Mouse (Mus musculus) activated CD4-positive, CD25-positive, alpha-beta regulatory T cell, adult 4 months (primary cell): Measurements from ENCODE around the gene Adcyap1r1. TPM values are rescaled to one million over a fixed set of nuclear protein-coding genes. Genes with fewer than 3 reads are reported as not detected.

ENCODE experiments used
- ATAC-seq: one replicate; pipeline ENCODE4 v1.8.0; 2017
- polyA plus RNA-seq, 2 experiments: library from polyadenylated mRNA; unstranded; fragments of 100-300 nt; shearing (Covaris generic); gene quantifications; one replicate each; pipeline ENCODE4 v1.2.1; 2017

Adcyap1r1 gene
- polyA plus RNA-seq, 2 experiments from 2014 or later, result not detected

- ATAC-seq, result no peak
Measured at GRCm38 (mm10) chr6:55502309-55502708, 50.5 kb downstream of the Adcyap1r1 start.

- no peak for ATAC-seq
Measured at GRCm38 (mm10) chr6:55504797-55505488, 53.2 kb downstream of the Adcyap1r1 start.

GRCm38 (mm10) chr6:55506519-55506918 is 54.7 kb downstream of the Adcyap1r1 start:
- no peak for ATAC-seq

DNA sequence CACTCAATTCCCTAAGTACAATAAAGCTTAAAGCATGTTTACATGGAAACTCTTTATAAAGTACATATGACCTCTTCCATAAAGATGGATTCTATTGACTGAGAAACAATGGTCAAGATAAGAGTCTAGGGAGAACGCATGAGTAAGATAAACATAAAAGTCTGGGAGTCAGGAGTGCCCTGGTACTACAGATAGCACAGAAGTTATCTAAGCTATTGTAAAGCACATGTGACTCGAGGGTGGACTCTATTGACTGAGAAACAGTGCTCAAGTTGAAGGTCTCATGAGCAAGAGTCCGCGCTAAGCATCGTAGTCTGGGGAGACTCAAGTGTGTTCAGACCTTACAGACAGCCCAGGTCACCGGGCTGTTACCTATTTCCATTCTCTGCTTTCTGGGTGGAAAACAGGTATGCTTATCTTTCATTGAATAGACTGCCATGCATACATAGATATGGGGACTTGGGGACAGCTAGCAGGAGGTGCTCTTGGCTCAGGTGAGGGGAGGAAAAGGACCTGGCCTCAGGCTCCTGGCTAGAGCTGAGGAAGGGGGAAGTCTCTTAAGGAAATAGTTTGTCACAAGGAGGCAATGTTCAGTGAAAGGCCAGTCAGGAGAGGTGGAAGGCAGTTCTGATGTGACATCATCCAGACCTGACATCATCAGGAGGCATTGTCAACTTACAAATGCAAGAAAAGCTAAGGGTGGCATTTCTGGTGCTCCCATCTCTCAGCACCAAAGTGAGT is 57.5 kb downstream of the Adcyap1r1 start:
- no peak for ATAC-seq

DNA sequence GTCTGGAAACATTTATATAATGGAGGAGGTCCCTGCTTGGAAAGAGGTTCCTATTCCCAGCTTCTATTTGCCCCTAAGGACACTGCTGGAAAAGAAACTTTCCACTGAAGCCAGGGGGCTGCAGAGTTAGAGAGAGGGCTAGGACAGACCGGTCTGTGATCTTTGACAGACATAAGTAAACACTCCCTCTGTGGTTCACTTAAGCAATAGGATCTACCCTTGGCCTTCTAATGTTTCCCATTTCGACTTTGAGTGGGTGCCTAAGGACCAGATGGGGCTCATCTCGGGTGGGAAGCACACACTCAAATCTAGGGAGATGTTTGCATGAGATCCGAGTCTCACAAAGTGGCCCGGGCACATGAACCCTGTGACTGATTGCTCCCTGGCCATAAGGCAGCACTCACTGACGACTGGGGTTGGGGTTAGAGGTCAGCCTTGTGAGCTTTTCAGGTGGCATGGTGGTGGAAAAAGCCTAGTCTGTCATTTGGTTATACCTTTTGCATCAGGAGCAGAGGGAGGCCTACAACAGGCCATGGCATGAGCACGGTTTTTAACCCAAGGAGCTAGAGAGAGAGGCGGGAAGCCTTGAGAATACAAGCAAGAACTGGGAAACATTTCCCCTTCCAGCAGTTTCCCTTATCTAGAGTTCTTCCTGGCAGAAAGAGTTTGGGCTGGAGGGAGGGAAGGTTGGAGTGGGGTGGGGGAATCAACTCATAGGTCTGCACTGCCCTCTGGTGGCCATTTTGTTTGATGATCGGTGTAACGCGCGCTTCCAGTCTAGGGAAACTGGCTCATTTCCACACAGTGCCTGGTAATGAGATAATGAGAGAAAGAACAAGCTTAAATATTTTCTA is 59.7 kb downstream of the Adcyap1r1 start:
- no peak for ATAC-seq

DNA sequence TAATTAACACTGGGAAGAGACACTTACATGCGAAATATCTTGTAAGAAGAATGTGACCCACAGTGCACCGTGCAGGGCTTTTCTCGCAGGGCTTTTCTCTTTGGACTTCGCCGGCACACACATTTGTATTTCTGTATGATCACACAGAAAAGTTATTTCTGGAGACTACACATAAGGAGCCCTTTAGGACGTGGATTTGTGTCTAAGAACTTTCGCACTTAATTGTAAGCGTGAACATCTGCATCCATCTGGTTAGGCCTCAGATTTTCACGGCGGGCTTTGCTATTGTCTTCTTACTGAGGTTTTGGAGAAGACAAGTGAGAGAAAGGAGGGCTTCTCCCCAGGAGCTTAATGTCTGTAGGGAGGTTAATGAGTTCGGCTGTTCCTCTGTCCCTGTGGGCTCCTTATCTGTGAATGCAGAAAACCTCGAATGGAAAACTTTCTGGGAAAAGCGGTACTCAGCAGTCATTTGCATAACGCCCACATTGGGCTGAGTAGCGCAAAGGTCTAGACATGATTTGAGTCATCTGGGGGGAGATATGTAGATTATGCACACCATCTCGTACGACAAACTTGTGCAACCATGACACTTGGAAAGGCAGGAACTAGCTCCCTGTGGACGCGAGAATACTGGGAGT is 60.4 kb downstream of the Adcyap1r1 start:
- no peak for ATAC-seq

GRCm38 (mm10) chr6:55513477-55513876 is 61.7 kb downstream of the Adcyap1r1 start:
- ATAC-seq, result no peak

DNA sequence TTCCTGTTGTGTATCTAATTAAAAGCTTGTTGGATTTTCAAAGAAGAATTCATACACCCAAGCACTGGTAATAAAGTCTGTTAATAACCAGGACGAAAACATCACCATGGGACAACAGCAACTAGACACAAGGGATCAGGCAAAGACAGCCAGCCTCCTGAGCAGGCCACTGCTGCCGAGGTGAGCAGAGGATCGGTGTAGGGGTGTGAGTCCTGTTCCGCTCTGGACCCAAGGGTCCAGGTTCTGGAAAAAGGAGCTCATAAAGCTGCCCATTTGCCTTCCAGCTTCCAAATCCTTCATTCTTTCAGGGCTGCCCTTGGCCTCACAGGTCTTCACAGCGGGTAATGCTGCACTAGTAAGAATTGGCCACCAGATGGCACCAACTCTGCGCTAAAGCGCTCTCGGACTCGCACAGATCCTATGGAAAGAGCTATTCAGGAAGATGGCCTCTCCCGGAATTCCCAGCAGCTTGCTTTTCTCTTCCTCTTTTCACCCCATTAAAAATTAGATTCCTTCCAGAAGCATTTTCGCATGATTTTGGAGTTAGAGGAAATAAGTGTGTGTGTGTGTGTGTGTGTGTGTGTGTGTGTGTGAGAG is 67.9 kb downstream of the Adcyap1r1 start:
- no peak for ATAC-seq

GRCm38 (mm10) chr6:55520237-55521095 is 68.7 kb downstream of the Adcyap1r1 start:
- no peak for ATAC-seq

DNA sequence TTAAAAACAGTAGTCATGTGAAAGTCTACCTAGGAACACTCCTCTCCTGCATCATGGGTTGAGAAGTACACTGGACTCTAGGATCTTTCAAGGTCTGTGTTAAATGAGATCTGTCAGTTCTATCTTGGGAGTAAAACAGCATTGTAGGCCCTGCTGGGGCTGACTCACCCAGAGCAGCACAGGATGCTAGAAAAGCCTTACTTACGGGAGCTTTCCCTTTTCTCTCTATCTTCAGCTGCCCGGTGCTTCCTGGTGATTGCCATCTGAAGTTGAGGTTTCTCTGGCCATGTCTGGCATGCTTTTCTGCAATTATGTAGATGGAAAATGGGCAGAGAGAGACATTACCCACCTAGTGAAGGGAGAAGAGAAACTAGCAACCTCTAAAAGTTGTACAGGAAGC is 84.7 kb downstream of the Adcyap1r1 start:
- no peak for ATAC-seq

DNA sequence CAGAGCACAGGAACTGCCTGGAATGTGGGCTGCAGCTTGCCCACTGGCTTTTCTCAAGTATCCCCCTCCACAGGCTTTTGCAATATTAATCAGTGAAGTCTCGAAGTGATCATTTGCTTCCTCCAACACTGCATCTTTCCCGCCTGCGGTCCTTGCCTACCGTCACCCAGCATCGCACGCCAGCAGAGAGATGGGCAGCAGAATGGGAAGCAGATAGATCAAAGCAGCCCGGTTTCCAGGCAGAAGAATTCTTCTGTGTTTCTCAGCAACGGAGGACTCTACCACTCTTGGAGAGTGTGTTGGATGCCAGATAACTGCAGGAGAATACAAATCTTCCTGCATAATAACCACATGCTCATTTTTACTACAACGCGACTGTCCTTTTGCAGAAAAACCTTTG is 87.4 kb downstream of the Adcyap1r1 start:
- ATAC-seq, result no peak

DNA sequence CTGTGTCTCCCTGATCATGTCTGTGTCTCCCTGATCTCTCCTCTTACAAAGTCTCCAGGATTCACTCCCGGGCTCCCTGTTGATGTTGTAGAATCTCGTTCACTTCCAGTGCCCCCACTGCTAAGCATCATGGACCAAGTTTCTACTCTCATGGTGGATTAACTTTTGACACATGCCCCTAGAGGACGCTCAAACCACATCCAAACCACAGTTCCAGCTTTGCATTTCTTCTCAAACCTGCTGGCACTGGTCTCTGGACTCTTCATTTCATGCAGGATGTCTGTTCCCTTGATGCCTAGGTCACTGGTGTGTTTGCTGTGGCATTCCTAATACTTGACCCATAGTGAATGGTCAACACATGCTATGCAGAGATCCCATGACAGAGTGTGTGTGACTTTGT is 90.6 kb downstream of the Adcyap1r1 start:
- ATAC-seq, result no peak

DNA sequence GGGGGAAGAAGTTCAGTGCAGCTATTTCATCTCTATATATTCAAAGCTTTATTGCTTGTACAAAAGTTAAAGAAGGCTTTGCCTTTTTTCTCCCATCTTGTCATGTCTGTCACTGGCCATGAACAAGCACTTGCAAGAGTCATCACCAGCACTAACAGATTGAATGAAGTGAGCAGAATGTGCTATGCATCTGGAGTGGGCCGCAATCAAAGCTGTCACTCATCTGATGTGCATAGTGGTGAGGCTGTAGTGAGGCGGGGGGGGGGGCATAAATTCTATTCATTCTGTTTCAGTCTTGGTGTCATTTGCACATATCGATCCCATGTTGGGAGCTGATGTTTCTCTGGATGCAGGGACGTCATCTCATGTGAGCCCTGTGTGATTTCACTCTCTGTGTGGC is 91.6 kb downstream of the Adcyap1r1 start:
- no peak for ATAC-seq

- ATAC-seq, result no peak
Measured at GRCm38 (mm10) chr6:55549211-55549610, 97.4 kb downstream of the Adcyap1r1 start.

- no peak for ATAC-seq
Measured at GRCm38 (mm10) chr6:55550926-55551325, 99.1 kb downstream of the Adcyap1r1 start.

Other genes starting within 250 kb of the Adcyap1r1 start
- under 1 TPM in 1 of 2 experiments, not detected in 1; 0.19 TPM for gene Mindy4, start 248.6 kb upstream of the Adcyap1r1 start, polyA plus RNA-seq
- under 1 TPM in 1 of 2 experiments, not detected in 1; 0.18 TPM for gene Aqp1, start 115.5 kb upstream of the Adcyap1r1 start, polyA plus RNA-seq
- not detected for gene Ghrhr, start 75.7 kb upstream of the Adcyap1r1 start, polyA plus RNA-seq
- not detected for gene Neurod6, start 229.3 kb downstream of the Adcyap1r1 start, polyA plus RNA-seq